Mouse (Mus musculus) ES-Bruce4 (cell line): Measurements from ENCODE around the gene Stra6.

Experiments used
- CTCF ChIP-seq: IDR thresholded peaks from one replicate; pipeline ENCODE4 v1.8.1; 2011; ENCODE audit warnings: low read depth, low read length
- POLR2A ChIP-seq: IDR thresholded peaks from one replicate; pipeline ENCODE4 v1.8.1; 2011; ENCODE audit warnings: low read length; ENCODE audit not compliant: insufficient read depth

DNA sequence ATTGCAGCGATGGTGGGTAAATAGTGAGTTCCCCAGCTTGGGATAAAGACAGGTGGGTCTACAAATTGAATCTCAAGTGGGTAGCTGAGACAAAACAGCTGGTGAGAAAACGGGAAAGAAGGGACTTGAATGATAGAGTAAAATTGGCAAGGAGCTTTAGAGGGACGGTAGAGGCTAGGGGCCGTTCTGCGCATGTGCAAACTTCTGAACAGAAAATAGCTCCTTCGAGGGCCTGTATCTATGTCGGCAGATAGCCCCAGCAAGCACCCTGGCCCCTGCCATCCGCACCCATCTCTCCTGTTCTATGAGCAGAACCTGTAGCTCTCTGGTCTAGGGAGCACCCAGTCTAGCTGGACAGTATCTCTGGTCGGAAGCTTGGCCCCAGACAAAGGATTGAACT, 130.6 kb downstream of the Stra6 start:
- no peak for TF ChIP-seq POLR2A
- no peak for TF ChIP-seq CTCF
